Comparison of ENCODE assay signal across 8 mouse cellular contexts in genomic region chr2:5844181-5844872, GRCm38 (mm10). TPM values are rescaled to one million over a fixed set of nuclear protein-coding genes. Genes with fewer than 3 reads are reported as not detected.
DNase-seq lines count a peak whose midpoint lies in the region; ATAC-seq lines count a peak whose summit lies in the region.

No protein-coding gene starts in this region.

- peak overlapping the region; percentile 93 for H3K27ac ChIP-seq in heart, embryonic 10.5 days
- H3K27ac ChIP-seq in forebrain, embryonic 14.5 days (ENCODE audit: low read depth, low read length), result peak overlapping the region; percentile 89
- peak overlapping the region; percentile 82 for H3K27ac ChIP-seq in liver, embryonic 16.5 days (ENCODE audit: low read length)

- peaks cover 41% of the 10 kb centered on the region for H3K36me3 ChIP-seq in heart, embryonic 10.5 days
- H3K36me3 ChIP-seq in forebrain, embryonic 14.5 days (ENCODE audit: control insufficient read depth, insufficient read depth, low read length), result peaks cover 26% of the 10 kb centered on the region
- H3K36me3 ChIP-seq in liver, embryonic 16.5 days (ENCODE audit: control insufficient read depth, insufficient read depth), result peaks cover 19% of the 10 kb centered on the region

- ATAC-seq in forebrain, embryonic 14.5 days, result peak; percentile 38
- peak; percentile 30 for ATAC-seq in liver, embryonic 16.5 days (ENCODE audit: low read depth)

- peak overlapping the region; percentile 67 for H3K4me2 ChIP-seq in forebrain, embryonic 14.5 days (ENCODE audit: low read length)
- H3K4me2 ChIP-seq in liver, embryonic 16.5 days (ENCODE audit: low read depth, low read length), result peak overlapping the region; percentile 77

- 4% methylated on average over 23 of the region's 23 CpGs for WGBS in heart, embryonic 10.5 days
- WGBS in forebrain, embryonic 14.5 days, result 4% methylated on average over 23 of the region's 23 CpGs
- 3% methylated on average over 23 of the region's 23 CpGs for WGBS in liver, embryonic 16.5 days (ENCODE audit: insufficient replicate concordance)

- no peaks in the 10 kb centered on the region for H3K9me3 ChIP-seq in heart, embryonic 10.5 days
- H3K9me3 ChIP-seq in forebrain, embryonic 14.5 days (replicated peaks; ENCODE audit: control insufficient read depth, low read length), result no peaks in the 10 kb centered on the region
- no peaks in the 10 kb centered on the region for H3K9me3 ChIP-seq in liver, embryonic 16.5 days (replicated peaks; ENCODE audit: control insufficient read depth, low read length)

- H3K27me3 ChIP-seq in heart, embryonic 10.5 days (ENCODE audit: insufficient read depth, poor library complexity, severe bottlenecking), result no peaks in the 10 kb centered on the region
- H3K27me3 ChIP-seq in forebrain, embryonic 14.5 days (replicated peaks; ENCODE audit: control insufficient read depth, insufficient read depth, low read length), result no peaks in the 10 kb centered on the region
- no peaks in the 10 kb centered on the region for H3K27me3 ChIP-seq in liver, embryonic 16.5 days (ENCODE audit: control insufficient read depth, insufficient read depth, low read depth, low read length)

- peak overlapping the region; percentile 87 for H3K9ac ChIP-seq in forebrain, embryonic 14.5 days (ENCODE audit: low read length)
- peak overlapping the region; percentile 75 for H3K9ac ChIP-seq in liver, embryonic 16.5 days (ENCODE audit: low read depth, low read length)

- no peak for DNase-seq in heart, embryonic 10.5 days (ENCODE audit: low spot score)
- DNase-seq in heart, adult 8-10 months (ENCODE audit: low spot score), result no peak
- DNase-seq in ES-CJ7 (ENCODE audit: low read depth, low spot score), result peak; percentile 21
- peak; percentile 7 for DNase-seq in forebrain, embryonic 14.5 days (ENCODE audit: low spot score)
- DNase-seq in left cerebral cortex, adult 11 months (ENCODE audit: low spot score), result no peak
- no peak for DNase-seq in yolk sac, embryonic 10.5 days (ENCODE audit: low spot score)
- no peak for DNase-seq in T-cell, adult 2 months (ENCODE audit: low spot score)

- H3K4me3 ChIP-seq in heart, embryonic 10.5 days, result peak overlapping the region; percentile 87
- peak overlapping the region; percentile 67 for H3K4me3 ChIP-seq in forebrain, embryonic 14.5 days (ENCODE audit: low read depth, low read length)
- H3K4me3 ChIP-seq in liver, embryonic 16.5 days (ENCODE audit: low read depth, low read length), result peak overlapping the region; percentile 78

- H3K4me1 ChIP-seq in heart, embryonic 10.5 days, result peaks cover 15% of the 10 kb centered on the region
- H3K4me1 ChIP-seq in forebrain, embryonic 14.5 days (ENCODE audit: control insufficient read depth, insufficient read depth, low read length), result peaks cover 12% of the 10 kb centered on the region
- H3K4me1 ChIP-seq in liver, embryonic 16.5 days (ENCODE audit: control insufficient read depth, low read depth, low read length), result peaks cover 12% of the 10 kb centered on the region

RNA-seq across cellular contexts. Expression of gene Nudt5, which starts 0.5 kb away (rescaled TPM):
- 92.1 and 98.3 TPM in 2 replicates for polyA plus RNA-seq in heart, embryonic 10.5 days (2016; fragmentation: Nextera tagmentation; extraction: Ambion mirVana)
- 10 to 100 TPM; 10.5 to 13.6 (median 11.3) TPM for total RNA-seq in heart, adult 8-10 months (2022)
- polyA plus RNA-seq in forebrain, embryonic 14.5 days (2014; fragmentation: Nextera tagmentation; extraction: Ambion mirVana), result 32.0 and 36.2 TPM in 2 replicates
- 38.7 and 44.9 TPM in 2 replicates for polyA plus RNA-seq in liver, embryonic 16.5 days (2015; fragmentation: Nextera tagmentation; extraction: Ambion mirVana)

RNA-seq across cellular contexts. Expression of gene Cdc123, which starts 0.6 kb away (rescaled TPM):
- 245 and 304 TPM in 2 replicates for polyA plus RNA-seq in heart, embryonic 10.5 days (2016; fragmentation: Nextera tagmentation; extraction: Ambion mirVana)
- 10 to 100 TPM; 77.9 to 91.8 (median 85.9) TPM for total RNA-seq in heart, adult 8-10 months (2022)
- 278 and 301 TPM in 2 replicates for polyA plus RNA-seq in forebrain, embryonic 14.5 days (2014; fragmentation: Nextera tagmentation; extraction: Ambion mirVana)
- 116 and 134 TPM in 2 replicates for polyA plus RNA-seq in liver, embryonic 16.5 days (2015; fragmentation: Nextera tagmentation; extraction: Ambion mirVana)

RNA-seq across cellular contexts. Expression of gene Gm13199, which starts 18.4 kb away (rescaled TPM):
- 1.1 and 1.4 TPM in 2 replicates for polyA plus RNA-seq in heart, embryonic 10.5 days (2016; fragmentation: Nextera tagmentation; extraction: Ambion mirVana)
- total RNA-seq in heart, adult 8-10 months (2022), result under 1 TPM in 1 of 4 experiments, not detected in 3; 0.50 TPM
- polyA plus RNA-seq in forebrain, embryonic 14.5 days (2014; fragmentation: Nextera tagmentation; extraction: Ambion mirVana), result 0.63 and 0.85 TPM in 2 replicates
- 0.17 and 0.47 TPM in 2 replicates for polyA plus RNA-seq in liver, embryonic 16.5 days (2015; fragmentation: Nextera tagmentation; extraction: Ambion mirVana)

RNA-seq across cellular contexts. Expression of gene Sec61a2, which starts 50.9 kb away (rescaled TPM):
- 62.6 and 74.4 TPM in 2 replicates for polyA plus RNA-seq in heart, embryonic 10.5 days (2016; fragmentation: Nextera tagmentation; extraction: Ambion mirVana)
- 10 to 100 TPM; 11.9 to 14.3 (median 14.1) TPM for total RNA-seq in heart, adult 8-10 months (2022)
- 80.3 and 86.8 TPM in 2 replicates for polyA plus RNA-seq in forebrain, embryonic 14.5 days (2014; fragmentation: Nextera tagmentation; extraction: Ambion mirVana)
- polyA plus RNA-seq in liver, embryonic 16.5 days (2015; fragmentation: Nextera tagmentation; extraction: Ambion mirVana), result 14.2 and 15.1 TPM in 2 replicates

Comparison
In these comparisons a context has a peak if more than half of its experiments do, and no peak if none do; other contexts are left out.
1. DNase-seq: peak in ES-CJ7 (single experiment) and forebrain, embryonic 14.5 days (single experiment); none in heart, embryonic 10.5 days (single experiment), heart, adult 8-10 months (single experiment), left cerebral cortex, adult 11 months (single experiment), yolk sac, embryonic 10.5 days (single experiment) and T-cell, adult 2 months (single experiment).
2. Peak in every context shown above with its lines, with median percentiles within 50 percentile points of each other: H3K27ac ChIP-seq and H3K4me3 ChIP-seq.